Mouse (Mus musculus): ENCODE measurements around the gene Snx13. TPM values are rescaled to one million over a fixed set of nuclear protein-coding genes. Genes with fewer than 3 reads are reported as not detected.

Snx13 gene
- polyA plus RNA-seq, 2 experiments: 2.5 to 7.3 TPM

DNA sequence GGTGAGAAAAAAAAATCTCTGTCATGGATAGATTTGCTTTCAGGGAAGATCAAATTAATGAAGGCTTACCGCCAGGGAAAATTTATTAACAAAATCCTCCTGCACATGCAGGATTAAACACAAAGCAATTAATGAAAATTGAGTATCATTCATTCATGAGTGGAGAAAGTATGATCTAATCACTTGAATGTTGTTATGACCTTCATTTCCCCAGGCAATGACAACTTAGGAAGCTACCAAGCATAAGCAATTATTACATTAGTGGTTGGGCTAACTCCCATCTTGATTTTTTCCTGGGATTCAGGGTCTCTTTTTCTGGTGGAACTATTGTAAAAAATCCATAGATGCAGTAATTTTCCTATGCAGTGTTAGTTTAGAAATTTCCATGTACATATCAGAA lies 39.1 kb upstream of the Snx13 start:
- H3K36me3 ChIP-seq (replicated peaks; ENCODE audit: control insufficient read depth, insufficient read depth, low read depth): no peaks in the 10 kb centered on the region
- H3K4me2 ChIP-seq (ENCODE audit: low read depth): no peak overlapping the region
- H3K4me1 ChIP-seq (replicated peaks; ENCODE audit: control insufficient read depth in 2 of 2, insufficient read depth in 2 of 2, low read length in 1 of 2): no peaks in the 10 kb centered on the region
- TF ChIP-seq EP300 (IDR thresholded peaks at IDR 0.05; ENCODE audit: low read depth): no peak
- TF ChIP-seq CTCF (IDR thresholded peaks at IDR 0.05; ENCODE audit: low read depth): no peak
- no peak for DNase-seq (ENCODE audit: low read depth in 3 of 3, low spot score in 3 of 3)
- H3K27me3 ChIP-seq (ENCODE audit: control insufficient read depth, insufficient read depth, low read length): no peaks in the 10 kb centered on the region
- no peak overlapping the region for H3K4me3 ChIP-seq (ENCODE audit: insufficient read depth in 1 of 2, low read depth in 2 of 2, low read length in 2 of 2)
- H3K27ac ChIP-seq: no peak overlapping the region
- WGBS (ENCODE audit: insufficient replicate concordance): 51% methylated on average over 1 of the region's 1 CpGs
- no peak overlapping the region for H3K9ac ChIP-seq (replicated peaks)
- no peaks in the 10 kb centered on the region for H3K9me3 ChIP-seq (ENCODE audit: control insufficient read depth, low read length)
- ATAC-seq (ENCODE audit: insufficient read depth): no peak

DNA sequence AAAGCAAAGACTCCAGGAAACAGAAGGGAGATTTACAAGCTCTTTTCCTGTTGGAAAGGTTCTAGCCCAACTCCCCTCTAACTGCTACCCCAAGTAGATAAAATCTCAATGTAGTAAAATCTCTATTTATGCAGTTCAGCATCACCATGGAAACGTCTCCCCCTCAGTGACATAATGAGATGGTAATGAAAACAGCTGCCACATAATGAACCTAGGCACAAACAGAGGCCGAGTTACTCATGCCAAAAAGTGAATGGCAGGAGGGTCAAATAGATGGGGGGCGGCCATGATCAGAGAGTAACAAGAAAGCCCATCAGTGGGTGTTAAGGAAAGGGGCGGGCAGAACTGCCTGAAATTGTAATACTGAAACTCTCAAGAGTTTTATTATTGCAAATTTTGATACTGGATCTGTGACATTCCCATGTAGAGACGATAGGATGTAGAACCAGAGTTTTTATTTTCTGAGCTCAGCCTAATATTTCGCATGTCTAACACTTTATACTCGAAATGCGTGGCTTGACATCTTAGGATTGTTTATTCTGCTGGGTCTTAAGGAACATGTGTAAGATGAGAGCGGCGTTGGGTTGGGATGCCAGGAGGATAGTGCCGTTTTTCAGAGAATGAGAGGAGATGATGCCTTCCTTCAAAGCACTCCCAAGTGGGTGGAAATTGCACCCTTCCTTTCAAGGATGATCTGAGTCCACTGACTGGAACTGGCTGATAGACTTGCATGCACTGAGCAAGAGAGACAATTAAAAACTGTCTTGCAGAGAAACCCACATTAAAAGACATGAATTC lies 38.4 kb upstream of the Snx13 start:
- Histone ChIP-seq H3K27ac (no peak overlapping the region), H3K9ac (replicated peaks) (no peak overlapping the region), H3K4me1 (replicated peaks; ENCODE audit: control insufficient read depth in 2 of 2, insufficient read depth in 2 of 2, low read length in 1 of 2) (no peaks in the 10 kb centered on the region), H3K4me3 (ENCODE audit: insufficient read depth in 1 of 2, low read depth in 2 of 2, low read length in 2 of 2) (no peak overlapping the region), H3K4me2 (ENCODE audit: low read depth) (no peak overlapping the region), H3K36me3 (replicated peaks; ENCODE audit: control insufficient read depth, insufficient read depth, low read depth) (no peaks in the 10 kb centered on the region), H3K27me3 (ENCODE audit: control insufficient read depth, insufficient read depth, low read length) (no peaks in the 10 kb centered on the region), H3K9me3 (ENCODE audit: control insufficient read depth, low read length) (no peaks in the 10 kb centered on the region)
- ATAC-seq (ENCODE audit: insufficient read depth) (no peak), DNase-seq (ENCODE audit: low read depth in 3 of 3, low spot score in 3 of 3) (no peak)
- no peak for TF ChIP-seq EP300 (IDR thresholded peaks at IDR 0.05; ENCODE audit: low read depth)
- no peak for TF ChIP-seq CTCF (IDR thresholded peaks at IDR 0.05; ENCODE audit: low read depth)
- WGBS (ENCODE audit: insufficient replicate concordance): 61% methylated on average over 11 of the region's 11 CpGs

DNA sequence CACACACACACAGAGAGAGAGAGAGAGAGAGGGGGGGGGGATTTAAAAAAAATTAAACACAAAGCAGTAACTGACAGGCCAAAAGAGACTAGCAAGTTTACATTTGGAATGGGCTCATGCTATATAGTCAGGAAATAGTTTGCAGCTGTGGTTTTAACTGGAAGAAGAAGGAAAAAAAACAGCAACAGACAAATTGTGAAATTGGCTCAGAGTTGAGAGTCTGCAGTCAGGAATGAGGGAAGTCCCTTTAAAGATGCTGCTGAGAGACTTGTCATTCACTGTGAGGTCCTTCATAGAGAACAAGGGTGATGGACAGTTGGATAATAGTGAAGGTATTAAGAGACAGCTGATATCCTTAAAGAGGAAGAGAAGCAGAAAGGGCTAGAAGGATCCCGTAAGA lies 35.5 kb upstream of the Snx13 start:
- ATAC-seq (ENCODE audit: insufficient read depth) (no peak), DNase-seq (ENCODE audit: low read depth in 3 of 3, low spot score in 3 of 3) (no peak)
- Histone ChIP-seq H3K9ac (replicated peaks) (no peak overlapping the region), H3K27me3 (ENCODE audit: control insufficient read depth, insufficient read depth, low read length) (no peaks in the 10 kb centered on the region), H3K4me1 (replicated peaks; ENCODE audit: control insufficient read depth in 2 of 2, insufficient read depth in 2 of 2, low read length in 1 of 2) (no peaks in the 10 kb centered on the region), H3K9me3 (ENCODE audit: control insufficient read depth, low read length) (no peaks in the 10 kb centered on the region), H3K27ac (no peak overlapping the region), H3K36me3 (replicated peaks; ENCODE audit: control insufficient read depth, insufficient read depth, low read depth) (no peaks in the 10 kb centered on the region), H3K4me3 (ENCODE audit: insufficient read depth in 1 of 2, low read depth in 2 of 2, low read length in 2 of 2) (no peak overlapping the region), H3K4me2 (ENCODE audit: low read depth) (no peak overlapping the region)
- WGBS (ENCODE audit: insufficient replicate concordance): 67% methylated on average over 1 of the region's 1 CpGs
- TF ChIP-seq CTCF (IDR thresholded peaks at IDR 0.05; ENCODE audit: low read depth): no peak
- TF ChIP-seq EP300 (IDR thresholded peaks at IDR 0.05; ENCODE audit: low read depth): no peak

GRCm38 (mm10) chr12:35013950-35014349 lies 33.0 kb upstream of the Snx13 start:
- WGBS (ENCODE audit: insufficient replicate concordance): 25% methylated on average over 2 of the region's 2 CpGs
- TF ChIP-seq CTCF (IDR thresholded peaks at IDR 0.05; ENCODE audit: low read depth) (no peak), EP300 (IDR thresholded peaks at IDR 0.05; ENCODE audit: low read depth) (no peak)

GRCm38 (mm10) chr12:35016056-35016455 lies 30.9 kb upstream of the Snx13 start:
- Histone ChIP-seq H3K9ac (replicated peaks) (no peak overlapping the region), H3K36me3 (replicated peaks; ENCODE audit: control insufficient read depth, insufficient read depth, low read depth) (no peaks in the 10 kb centered on the region), H3K9me3 (ENCODE audit: control insufficient read depth, low read length) (no peaks in the 10 kb centered on the region), H3K4me3 (ENCODE audit: insufficient read depth in 1 of 2, low read depth in 2 of 2, low read length in 2 of 2) (no peak overlapping the region), H3K4me1 (replicated peaks; ENCODE audit: control insufficient read depth in 2 of 2, insufficient read depth in 2 of 2, low read length in 1 of 2) (no peaks in the 10 kb centered on the region), H3K27me3 (ENCODE audit: control insufficient read depth, insufficient read depth, low read length) (no peaks in the 10 kb centered on the region), H3K27ac (no peak overlapping the region), H3K4me2 (ENCODE audit: low read depth) (no peak overlapping the region)
- TF ChIP-seq CTCF (IDR thresholded peaks at IDR 0.05; ENCODE audit: low read depth): no peak
- no peak for TF ChIP-seq EP300 (IDR thresholded peaks at IDR 0.05; ENCODE audit: low read depth)
- ATAC-seq (ENCODE audit: insufficient read depth) (no peak), DNase-seq (ENCODE audit: low read depth in 3 of 3, low spot score in 3 of 3) (no peak)
- 60% methylated on average over 3 of the region's 3 CpGs for WGBS (ENCODE audit: insufficient replicate concordance)

More at GRCm38 (mm10) chr12:35013950-35014349, 33.0 kb upstream of the Snx13 start:
- no peak for ATAC-seq (ENCODE audit: insufficient read depth)
- no peak for DNase-seq (ENCODE audit: low read depth in 3 of 3, low spot score in 3 of 3)
- Histone ChIP-seq H3K4me2 (ENCODE audit: low read depth) (no peak overlapping the region), H3K9me3 (ENCODE audit: control insufficient read depth, low read length) (no peaks in the 10 kb centered on the region), H3K27me3 (ENCODE audit: control insufficient read depth, insufficient read depth, low read length) (no peaks in the 10 kb centered on the region), H3K9ac (replicated peaks) (no peak overlapping the region), H3K36me3 (replicated peaks; ENCODE audit: control insufficient read depth, insufficient read depth, low read depth) (no peaks in the 10 kb centered on the region), H3K4me1 (replicated peaks; ENCODE audit: control insufficient read depth in 2 of 2, insufficient read depth in 2 of 2, low read length in 1 of 2) (no peaks in the 10 kb centered on the region), H3K4me3 (ENCODE audit: insufficient read depth in 1 of 2, low read depth in 2 of 2, low read length in 2 of 2) (no peak overlapping the region), H3K27ac (no peak overlapping the region)
